ENCODE assay signal across 8 mouse cellular contexts in genomic region chr7:90442070-90442469, GRCm38 (mm10). TPM values are rescaled to one million over a fixed set of nuclear protein-coding genes. Genes with fewer than 3 reads are reported as not detected.
DNase-seq lines count a peak whose midpoint lies in the region; ATAC-seq and TF ChIP-seq lines count a peak whose summit lies in the region.

No protein-coding gene starts in this region.

- H3K4me3 ChIP-seq in left cerebral cortex, adult 2 months = peak overlapping the region; percentile 75
- peak overlapping the region; percentile 79 for H3K4me3 ChIP-seq in embryonic facial prominence, embryonic 14.5 days (ENCODE audit: low read depth, low read length)
- H3K4me3 ChIP-seq in intestine, embryonic 14.5 days (ENCODE audit: low read depth, low read length) = peak overlapping the region; percentile 100
- peak overlapping the region; percentile 99 for H3K4me3 ChIP-seq in midbrain, embryonic 16.5 days (ENCODE audit: low read depth, low read length)

- H3K9me3 ChIP-seq in embryonic facial prominence, embryonic 14.5 days (ENCODE audit: control insufficient read depth, low read length) = no peaks in the 10 kb centered on the region
- no peaks in the 10 kb centered on the region for H3K9me3 ChIP-seq in intestine, embryonic 14.5 days (ENCODE audit: control insufficient read depth, low read length)
- H3K9me3 ChIP-seq in midbrain, embryonic 16.5 days (replicated peaks; ENCODE audit: control insufficient read depth, low read length, poor library complexity, severe bottlenecking) = no peaks in the 10 kb centered on the region

- DNase-seq in left cerebral cortex, adult 2 months (ENCODE audit: extremely low spot score in 1 of 2, low spot score in 2 of 2) = no peak
- no peak for DNase-seq in left cerebral cortex, adult 18-20 months (ENCODE audit: low spot score in 2 of 2)
- DNase-seq in embryonic facial prominence, embryonic 14.5 days (ENCODE audit: low spot score) = no peak
- no peak for DNase-seq in intestine, embryonic 14.5 days (ENCODE audit: low spot score)
- DNase-seq in urinary bladder, adult 18-20 months (ENCODE audit: low spot score in 2 of 2) = no peak
- no peak for DNase-seq in embryo, embryonic 10.5 days (ENCODE audit: low spot score)
- no peak for DNase-seq in thymus, postnatal 14 days

- no peaks in the 10 kb centered on the region for H3K4me1 ChIP-seq in embryonic facial prominence, embryonic 14.5 days (ENCODE audit: control insufficient read depth, insufficient read depth, low read length)
- H3K4me1 ChIP-seq in intestine, embryonic 14.5 days (replicated peaks; ENCODE audit: control insufficient read depth, insufficient read depth, low read length) = 0 out of 2 replicates have a peak, but pooled peaks cover 3% of the 10 kb centered on the region
- peaks cover 9% of the 10 kb centered on the region for H3K4me1 ChIP-seq in midbrain, embryonic 16.5 days (ENCODE audit: control insufficient read depth, insufficient read depth, low read length)

- no peak for ATAC-seq in embryonic facial prominence, embryonic 14.5 days (ENCODE audit: low read depth)
- peak; percentile 22; the same call in 1 of the 2 replicates for ATAC-seq in intestine, embryonic 14.5 days (replicated peaks; ENCODE audit: low FRiP score, low TSS enrichment, low read depth)
- peak; percentile 16 for ATAC-seq in midbrain, embryonic 16.5 days

- peaks cover 2% of the 10 kb centered on the region for H3K36me3 ChIP-seq in embryonic facial prominence, embryonic 14.5 days (ENCODE audit: control insufficient read depth, insufficient read depth, low read length)
- peaks cover 5% of the 10 kb centered on the region for H3K36me3 ChIP-seq in intestine, embryonic 14.5 days (ENCODE audit: control insufficient read depth, insufficient read depth, low read length)
- H3K36me3 ChIP-seq in midbrain, embryonic 16.5 days (ENCODE audit: control insufficient read depth, insufficient read depth, low read length) = no peaks in the 10 kb centered on the region

- H3K9ac ChIP-seq in embryonic facial prominence, embryonic 14.5 days (ENCODE audit: low read depth, low read length) = peak overlapping the region; percentile 100
- peak overlapping the region; percentile 96 for H3K9ac ChIP-seq in intestine, embryonic 14.5 days (ENCODE audit: low read length)
- peak overlapping the region; percentile 66 for H3K9ac ChIP-seq in midbrain, embryonic 16.5 days (ENCODE audit: low read depth, low read length)

- no peak for TF ChIP-seq CTCF in left cerebral cortex, adult 2 months (IDR thresholded peaks at IDR 0.05)

- peak overlapping the region; percentile 61 for H3K4me2 ChIP-seq in embryonic facial prominence, embryonic 14.5 days (ENCODE audit: low read depth, low read length)
- peak overlapping the region; percentile 57 for H3K4me2 ChIP-seq in intestine, embryonic 14.5 days (ENCODE audit: low read length)
- peak overlapping the region; percentile 67 for H3K4me2 ChIP-seq in midbrain, embryonic 16.5 days (ENCODE audit: low read length)

- H3K27ac ChIP-seq in left cerebral cortex, adult 2 months = peak overlapping the region; percentile 96
- H3K27ac ChIP-seq in embryonic facial prominence, embryonic 14.5 days (replicated peaks; ENCODE audit: low read depth, low read length) = peak overlapping the region; percentile 99
- peak overlapping the region; percentile 99; the same call in 1 of the 2 replicates for H3K27ac ChIP-seq in intestine, embryonic 14.5 days (ENCODE audit: low read depth)
- peak overlapping the region; percentile 99 for H3K27ac ChIP-seq in midbrain, embryonic 16.5 days (ENCODE audit: low read length)

- intact Hi-C loops in left cerebral cortex, adult 2 months (cut with DNase I) = loop anchor here (1.0 to 2.0 kb wide), 2 partner anchors 15 to 16 kb away; partner anchors contain the start of genes Ccdc89 and Tmem126a

- H3K27me3 ChIP-seq in embryonic facial prominence, embryonic 14.5 days (replicated peaks; ENCODE audit: control insufficient read depth, insufficient read depth, low read length) = no peaks in the 10 kb centered on the region
- H3K27me3 ChIP-seq in intestine, embryonic 14.5 days (replicated peaks; ENCODE audit: control insufficient read depth, insufficient read depth, low read length) = no peaks in the 10 kb centered on the region
- no peaks in the 10 kb centered on the region for H3K27me3 ChIP-seq in midbrain, embryonic 16.5 days (ENCODE audit: control insufficient read depth, insufficient read depth, low read depth, low read length)

- WGBS in embryonic facial prominence, embryonic 14.5 days = 11% methylated on average over 4 of the region's 4 CpGs
- WGBS in intestine, embryonic 14.5 days = 12% methylated on average over 4 of the region's 4 CpGs
- 1% methylated on average over 4 of the region's 4 CpGs for WGBS in midbrain, embryonic 16.5 days

RNA-seq across cellular contexts. Expression of gene Crebzf, which starts 0.5 kb away (rescaled TPM):
- 100 to 1,000 TPM in 1 of 2 experiments, 10 to 100 TPM in 1; 98.8 to 105 TPM for total RNA-seq in left cerebral cortex, adult 2 months (2021)
- 10 to 100 TPM; 81.7 to 93.1 TPM for total RNA-seq in left cerebral cortex, adult 18-20 months (2021)
- 44.9 and 51.9 TPM in 2 replicates for polyA plus RNA-seq in embryonic facial prominence, embryonic 14.5 days (2014; fragmentation: Nextera tagmentation; extraction: Ambion mirVana)
- 38.2 and 43.7 TPM in 2 replicates for polyA plus RNA-seq in intestine, embryonic 14.5 days (2014; fragmentation: Nextera tagmentation; extraction: Ambion mirVana)
- 27.8 and 36.1 TPM in 2 replicates for polyA plus RNA-seq in midbrain, embryonic 16.5 days (2015; fragmentation: Nextera tagmentation; extraction: Ambion mirVana)

RNA-seq across cellular contexts. Expression of gene Tmem126a, which starts 15.0 kb away (rescaled TPM):
- 10 to 100 TPM; 38.1 to 40.0 TPM for total RNA-seq in left cerebral cortex, adult 2 months (2021)
- 10 to 100 TPM; 38.2 to 41.6 TPM for total RNA-seq in left cerebral cortex, adult 18-20 months (2021)
- 94.1 and 97.9 TPM in 2 replicates for polyA plus RNA-seq in embryonic facial prominence, embryonic 14.5 days (2014; fragmentation: Nextera tagmentation; extraction: Ambion mirVana)
- 118 and 124 TPM in 2 replicates for polyA plus RNA-seq in intestine, embryonic 14.5 days (2014; fragmentation: Nextera tagmentation; extraction: Ambion mirVana)
- 126 and 128 TPM in 2 replicates for polyA plus RNA-seq in midbrain, embryonic 16.5 days (2015; fragmentation: Nextera tagmentation; extraction: Ambion mirVana)

RNA-seq across cellular contexts. Expression of gene Ccdc89, which starts 15.7 kb away (rescaled TPM):
- total RNA-seq in left cerebral cortex, adult 2 months (2021) = under 1 TPM; 0.91 to 0.96 TPM
- 1 to 10 TPM in 1 of 2 experiments, under 1 TPM in 1; 0.91 to 1.1 TPM for total RNA-seq in left cerebral cortex, adult 18-20 months (2021)
- polyA plus RNA-seq in embryonic facial prominence, embryonic 14.5 days (2014; fragmentation: Nextera tagmentation; extraction: Ambion mirVana) = 1.9 and 2.1 TPM in 2 replicates
- 1.3 and 1.6 TPM in 2 replicates for polyA plus RNA-seq in intestine, embryonic 14.5 days (2014; fragmentation: Nextera tagmentation; extraction: Ambion mirVana)
- polyA plus RNA-seq in midbrain, embryonic 16.5 days (2015; fragmentation: Nextera tagmentation; extraction: Ambion mirVana) = 2.1 and 2.4 TPM in 2 replicates

RNA-seq across cellular contexts. Expression of gene Tmem126b, which starts 33.7 kb away (rescaled TPM):
- 10 to 100 TPM; 24.8 to 26.4 TPM for total RNA-seq in left cerebral cortex, adult 2 months (2021)
- total RNA-seq in left cerebral cortex, adult 18-20 months (2021) = 10 to 100 TPM; 28.9 to 29.4 TPM
- polyA plus RNA-seq in embryonic facial prominence, embryonic 14.5 days (2014; fragmentation: Nextera tagmentation; extraction: Ambion mirVana) = 34.2 and 34.3 TPM in 2 replicates
- 29.1 and 34.4 TPM in 2 replicates for polyA plus RNA-seq in intestine, embryonic 14.5 days (2014; fragmentation: Nextera tagmentation; extraction: Ambion mirVana)
- polyA plus RNA-seq in midbrain, embryonic 16.5 days (2015; fragmentation: Nextera tagmentation; extraction: Ambion mirVana) = 46.0 and 47.9 TPM in 2 replicates

RNA-seq across cellular contexts. Expression of gene Dlg2, which starts 34.4 kb away (rescaled TPM):
- 100 to 1,000 TPM; 295 to 301 TPM for total RNA-seq in left cerebral cortex, adult 2 months (2021)
- total RNA-seq in left cerebral cortex, adult 18-20 months (2021) = 100 to 1,000 TPM; 256 to 276 TPM
- 4.4 and 5.1 TPM in 2 replicates for polyA plus RNA-seq in embryonic facial prominence, embryonic 14.5 days (2014; fragmentation: Nextera tagmentation; extraction: Ambion mirVana)
- polyA plus RNA-seq in intestine, embryonic 14.5 days (2014; fragmentation: Nextera tagmentation; extraction: Ambion mirVana) = 6.3 and 9.1 TPM in 2 replicates
- 27.1 and 28.8 TPM in 2 replicates for polyA plus RNA-seq in midbrain, embryonic 16.5 days (2015; fragmentation: Nextera tagmentation; extraction: Ambion mirVana)
